Mouse (Mus musculus) heart, embryonic 14.5 days (tissue): ENCODE results near the gene Dgkz. TPM values are rescaled to one million over a fixed set of nuclear protein-coding genes. Genes with fewer than 3 reads are reported as not detected.

ENCODE experiments used
- ATAC-seq: fragments of 200-750 bp; cut with Nextera tagmentation; 2 replicates; pipeline ENCODE4 v1.8.0; 2017; ENCODE audit warnings: low read depth, moderate TSS enrichment; ENCODE audit not compliant: insufficient number of reproducible peaks, insufficient read depth, low FRiP score
- H3K27ac ChIP-seq, 2 experiments: fragments of 200-500 bp in 1 of 2; fragments of 300-500 bp in 1 of 2; sonication (generic) in 1 of 2; replicated peaks in 1 of 2; 2 replicates each; pipeline ENCODE4 v1.5.1; 2012 to 2014; ENCODE audit warnings: low read depth in 2 of 2, low read length in 2 of 2, control low read depth in 1 of 2, mild to moderate bottlenecking in 1 of 2, mixed read lengths in 1 of 2; ENCODE audit not compliant: control insufficient read depth in 1 of 2, insufficient read depth in 1 of 2
- H3K27me3 ChIP-seq: fragments of 300-500 bp; sonication (generic); 2 replicates; pipeline ENCODE4 v1.6.1; 2014; ENCODE audit warnings: mild to moderate bottlenecking, low read length, control low read depth; ENCODE audit not compliant: control insufficient read depth, insufficient read depth
- H3K36me3 ChIP-seq: fragments of 300-500 bp; sonication (generic); 2 replicates; pipeline ENCODE4 v1.6.1; 2014; ENCODE audit warnings: mild to moderate bottlenecking, control low read depth, low read length, mixed read lengths; ENCODE audit not compliant: control insufficient read depth, insufficient read depth
- H3K4me1 ChIP-seq, 2 experiments: fragments of 200-500 bp in 1 of 2; fragments of 300-500 bp in 1 of 2; sonication (generic) in 1 of 2; 2 replicates each; pipeline ENCODE4 v1.6.1; 2012 to 2014; ENCODE audit warnings: low read length in 2 of 2, control low read depth in 1 of 2, mixed read lengths in 1 of 2; ENCODE audit not compliant: control insufficient read depth in 2 of 2, insufficient read depth in 2 of 2
- H3K4me2 ChIP-seq: fragments of 300-500 bp; sonication (generic); 2 replicates; pipeline ENCODE4 v1.6.1; 2014; ENCODE audit warnings: mild to moderate bottlenecking, low read length
- H3K4me3 ChIP-seq, 2 experiments: fragments of 200-500 bp in 1 of 2; fragments of 300-500 bp in 1 of 2; sonication (generic) in 1 of 2; 2 replicates each; pipeline ENCODE4 v1.5.1; 2012 to 2014; ENCODE audit warnings: low read length in 2 of 2, mild to moderate bottlenecking in 2 of 2, control low read depth in 1 of 2, low read depth in 1 of 2, moderate library complexity in 1 of 2; ENCODE audit not compliant: control insufficient read depth in 1 of 2, insufficient read depth in 1 of 2
- H3K9ac ChIP-seq: fragments of 300-500 bp; sonication (generic); 2 replicates; pipeline ENCODE4 v1.6.1; 2014; ENCODE audit warnings: mild to moderate bottlenecking, low read length
- H3K9me3 ChIP-seq: fragments of 300-500 bp; sonication (generic); 2 replicates; pipeline ENCODE4 v1.6.1; 2016; ENCODE audit warnings: low read length, control low read depth; ENCODE audit not compliant: control insufficient read depth
- WGBS: fragments of 180-500 bp; shearing (Covaris S2); extraction: QIAGEN DNeasy Blood & Tissue Kit; methylation state at CpG from one replicate; pipeline ENCODE4 v1.1.7; 2014; 5-methylcytosine and 5-hydroxymethylcytosine counted together
- polyA plus RNA-seq: library from polyadenylated mRNA; unstranded; fragments of >200 nt; fragmentation: Nextera tagmentation; extraction: Ambion mirVana; gene quantifications from 2 replicates; pipeline ENCODE4 v1.2.1, GENCODE M21; 2014

Gene Dgkz
- polyA plus RNA-seq, 1 experiment from 2014 or later: 47.8 TPM

- H3K36me3 ChIP-seq: peaks cover 87% of the 10 kb centered on the region
- WGBS: 71% methylated on average over 7 of the region's 7 CpGs
These were observed 62.1 kb downstream of the Dgkz start for GRCm38 (mm10) chr2:91913328-91914110.

GRCm38 (mm10) chr2:91912616-91913015 is 63.0 kb downstream of the Dgkz start:
- ATAC-seq: no peak
- no peaks in the 10 kb centered on the region for H3K4me1 ChIP-seq
- no peaks in the 10 kb centered on the region for H3K9me3 ChIP-seq
- H3K4me3 ChIP-seq: no peak overlapping the region
- WGBS: 55% methylated on average over 3 of the region's 3 CpGs
- H3K4me2 ChIP-seq: no peak overlapping the region
- no peak overlapping the region for H3K9ac ChIP-seq
- peaks cover 82% of the 10 kb centered on the region for H3K36me3 ChIP-seq
- no peaks in the 10 kb centered on the region for H3K27me3 ChIP-seq
- H3K27ac ChIP-seq: no peak overlapping the region

More at GRCm38 (mm10) chr2:91913328-91914110, 62.1 kb downstream of the Dgkz start:
- no peak overlapping the region for H3K4me3 ChIP-seq
- H3K9ac ChIP-seq: no peak overlapping the region
- no peak overlapping the region for H3K4me2 ChIP-seq
- H3K27ac ChIP-seq: no peak overlapping the region
- H3K27me3 ChIP-seq: no peaks in the 10 kb centered on the region
- H3K4me1 ChIP-seq: no peaks in the 10 kb centered on the region
- ATAC-seq: no peak
- no peaks in the 10 kb centered on the region for H3K9me3 ChIP-seq

- ATAC-seq: no peak
- 94% methylated on average over 2 of the region's 2 CpGs for WGBS
- Histone ChIP-seq H3K27me3 (no peaks in the 10 kb centered on the region), H3K27ac (no peak overlapping the region), H3K36me3 (peaks cover 26% of the 10 kb centered on the region), H3K9me3 (no peaks in the 10 kb centered on the region), H3K4me2 (no peak overlapping the region), H3K4me3 (no peak overlapping the region), H3K9ac (no peak overlapping the region), H3K4me1 (no peaks in the 10 kb centered on the region)
These were observed 69.5 kb downstream of the Dgkz start for GRCm38 (mm10) chr2:91906141-91906540.

- H3K9ac ChIP-seq: no peak overlapping the region
- H3K4me2 ChIP-seq: no peak overlapping the region
- no peak overlapping the region for H3K27ac ChIP-seq
- ATAC-seq: no peak
- no peak overlapping the region for H3K4me3 ChIP-seq
- peaks cover 25% of the 10 kb centered on the region for H3K36me3 ChIP-seq
- no peaks in the 10 kb centered on the region for H3K4me1 ChIP-seq
- WGBS: 68% methylated on average over 5 of the region's 5 CpGs
- no peaks in the 10 kb centered on the region for H3K27me3 ChIP-seq
- no peaks in the 10 kb centered on the region for H3K9me3 ChIP-seq
These were observed 70.9 kb downstream of the Dgkz start for GRCm38 (mm10) chr2:91904618-91905307.

GRCm38 (mm10) chr2:91903171-91903925 is 72.3 kb downstream of the Dgkz start:
- H3K9ac ChIP-seq: no peak overlapping the region
- no peaks in the 10 kb centered on the region for H3K9me3 ChIP-seq
- no peak overlapping the region for H3K4me2 ChIP-seq
- no peak overlapping the region for H3K4me3 ChIP-seq
- no peaks in the 10 kb centered on the region for H3K27me3 ChIP-seq
- 83% methylated on average over 3 of the region's 3 CpGs for WGBS
- ATAC-seq: no peak
- H3K27ac ChIP-seq: no peak overlapping the region
- no peaks in the 10 kb centered on the region for H3K4me1 ChIP-seq
- H3K36me3 ChIP-seq: peaks cover 26% of the 10 kb centered on the region

GRCm38 (mm10) chr2:91902336-91902735 is 73.3 kb downstream of the Dgkz start:
- Histone ChIP-seq H3K9me3 (no peaks in the 10 kb centered on the region), H3K4me3 (no peak overlapping the region), H3K27me3 (no peaks in the 10 kb centered on the region), H3K4me1 (no peaks in the 10 kb centered on the region), H3K36me3 (peaks cover 24% of the 10 kb centered on the region), H3K9ac (no peak overlapping the region), H3K27ac (no peak overlapping the region), H3K4me2 (no peak overlapping the region)
- ATAC-seq: no peak
- 78% methylated on average over 5 of the region's 5 CpGs for WGBS

- no peak for ATAC-seq
- WGBS: 90% methylated on average over 8 of the region's 8 CpGs
These were observed 75.2 kb downstream of the Dgkz start for GRCm38 (mm10) chr2:91900431-91900830.

More at GRCm38 (mm10) chr2:91900431-91900830, 75.2 kb downstream of the Dgkz start:
- Histone ChIP-seq H3K36me3 (peaks cover 26% of the 10 kb centered on the region), H3K4me1 (no peaks in the 10 kb centered on the region), H3K27ac (no peak overlapping the region), H3K27me3 (no peaks in the 10 kb centered on the region), H3K9ac (no peak overlapping the region), H3K9me3 (no peaks in the 10 kb centered on the region), H3K4me3 (no peak overlapping the region), H3K4me2 (no peak overlapping the region)
